11 mouse cellular contexts compared by ENCODE assay signal in the genomic region with DNA sequence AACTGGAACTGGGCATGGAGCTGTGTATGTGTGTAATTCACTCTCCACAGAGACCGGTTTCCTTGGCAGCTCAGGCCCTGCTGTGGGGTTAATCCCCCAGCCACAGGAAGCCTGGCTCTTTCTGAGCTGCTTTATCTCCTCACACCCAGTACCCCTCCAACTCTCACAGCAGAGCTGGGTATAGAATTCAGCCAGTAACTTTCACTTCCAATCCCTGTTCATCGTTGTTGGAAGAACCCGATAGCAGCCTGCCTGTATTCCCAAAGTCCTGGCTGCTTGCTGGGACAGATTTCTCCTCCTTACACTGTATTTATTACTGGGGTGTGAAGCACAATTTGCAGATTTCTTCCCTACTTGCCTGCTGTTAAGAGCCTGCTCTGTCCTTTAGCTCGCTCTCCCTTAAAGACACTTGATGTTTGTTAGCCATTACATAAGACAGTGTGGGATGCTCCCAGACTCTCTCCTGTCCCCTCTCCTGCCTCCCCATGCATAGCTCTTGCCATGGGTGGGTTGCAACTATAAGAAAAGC.
DNase-seq lines count a peak whose midpoint lies in the region; ATAC-seq and TF ChIP-seq lines count a peak whose summit lies in the region.
"Had no signal": no experiment of that assay in that cellular context is flagged by ENCODE, and none has a peak within 500 bp of the region (broad histone marks: within the 10 kb centered on the region; RNA-seq: fewer than 3 reads in every experiment).

No protein-coding gene starts in this region.

- H3K4me3 ChIP-seq in forebrain, embryonic 14.5 days (ENCODE audit: low read depth, low read length) = no peak overlapping the region
- no peak overlapping the region for H3K4me3 ChIP-seq in stomach, postnatal 0 days (ENCODE audit: low read depth, low read length)
- H3K4me3 ChIP-seq: intestine, embryonic 15.5 days; liver, embryonic 15.5 days; stomach, embryonic 15.5 days had no signal

- H3K27ac ChIP-seq in forebrain, embryonic 14.5 days (ENCODE audit: low read depth, low read length) = peak overlapping the region; percentile 86
- H3K27ac ChIP-seq in stomach, postnatal 0 days (replicated peaks) = no peak overlapping the region
- H3K27ac ChIP-seq: intestine, embryonic 15.5 days; liver, embryonic 15.5 days; stomach, embryonic 15.5 days had no signal

- H3K4me1 ChIP-seq in forebrain, embryonic 14.5 days (ENCODE audit: control insufficient read depth, insufficient read depth, low read length) = peaks cover 11% of the 10 kb centered on the region
- H3K4me1 ChIP-seq in stomach, postnatal 0 days (replicated peaks; ENCODE audit: control insufficient read depth, insufficient read depth) = no peaks in the 10 kb centered on the region
- H3K4me1 ChIP-seq: intestine, embryonic 15.5 days; liver, embryonic 15.5 days; stomach, embryonic 15.5 days had no signal

- intact Hi-C loops in left cerebral cortex, postnatal 36 days (cut with DNase I) = no loop called here

- no peaks in the 10 kb centered on the region for H3K9me3 ChIP-seq in forebrain, embryonic 14.5 days (replicated peaks; ENCODE audit: control insufficient read depth, low read length)
- no peaks in the 10 kb centered on the region for H3K9me3 ChIP-seq in stomach, postnatal 0 days (ENCODE audit: control insufficient read depth, low read length)
- H3K9me3 ChIP-seq: intestine, embryonic 15.5 days; liver, embryonic 15.5 days; stomach, embryonic 15.5 days had no signal

- H3K4me2 ChIP-seq in forebrain, embryonic 14.5 days (ENCODE audit: low read length) = peak overlapping the region; percentile 5; the same call in 1 of the 2 replicates
- no peak overlapping the region for H3K4me2 ChIP-seq in stomach, postnatal 0 days (replicated peaks; ENCODE audit: low read depth)
- H3K4me2 ChIP-seq: intestine, embryonic 15.5 days; liver, embryonic 15.5 days; stomach, embryonic 15.5 days had no signal

- WGBS in forebrain, embryonic 14.5 days = 8% methylated on average over 4 of the region's 4 CpGs
- WGBS in stomach, postnatal 0 days = 51% methylated on average over 4 of the region's 4 CpGs

- peak overlapping the region; percentile 10; the same call in 1 of the 2 replicates for H3K9ac ChIP-seq in forebrain, embryonic 14.5 days (ENCODE audit: low read length)
- H3K9ac ChIP-seq in stomach, postnatal 0 days (ENCODE audit: low read length) = no peak overlapping the region
- H3K9ac ChIP-seq: intestine, embryonic 15.5 days; liver, embryonic 15.5 days; stomach, embryonic 15.5 days had no signal

- no peaks in the 10 kb centered on the region for H3K27me3 ChIP-seq in forebrain, embryonic 14.5 days (replicated peaks; ENCODE audit: control insufficient read depth, insufficient read depth, low read length)
- no peaks in the 10 kb centered on the region for H3K27me3 ChIP-seq in stomach, postnatal 0 days (ENCODE audit: control insufficient read depth, insufficient read depth, low read length)
- H3K27me3 ChIP-seq: intestine, embryonic 15.5 days; liver, embryonic 15.5 days; Patski; stomach, embryonic 15.5 days had no signal

- peak; percentile 9 for DNase-seq in Muller cell, postnatal 12 days (ENCODE audit: inconsistent ontology term)
- peak; percentile 69 for DNase-seq in brain, adult 2 months (ENCODE audit: low read depth, low spot score)
- DNase-seq in forebrain, embryonic 14.5 days (ENCODE audit: low spot score) = peak; percentile 75
- DNase-seq in left cerebral cortex, postnatal 36 days (ENCODE audit: low spot score in 2 of 2) = peak; percentile 8 to 18
- no peak for DNase-seq in stomach, postnatal 0 days (ENCODE audit: low spot score)
- DNase-seq in MN1 (ENCODE audit: low spot score) = no peak
- DNase-seq in testis, postnatal 14 days (ENCODE audit: low spot score) = no peak

- peak; percentile 78 for ATAC-seq in forebrain, embryonic 14.5 days
- ATAC-seq in stomach, postnatal 0 days (ENCODE audit: low FRiP score, low TSS enrichment) = no peak
- ATAC-seq: intestine, embryonic 15.5 days; Patski had no signal

- no peak for TF ChIP-seq EP300 in stomach, postnatal 0 days (optimal IDR thresholded peaks at IDR 0.05)

- TF ChIP-seq CTCF in stomach, postnatal 0 days (IDR thresholded peaks at IDR 0.05; ENCODE audit: low read depth) = no peak

- no peaks in the 10 kb centered on the region for H3K36me3 ChIP-seq in forebrain, embryonic 14.5 days (ENCODE audit: control insufficient read depth, insufficient read depth, low read length)
- no peaks in the 10 kb centered on the region for H3K36me3 ChIP-seq in stomach, postnatal 0 days (ENCODE audit: control insufficient read depth, insufficient read depth, low read length)
- H3K36me3 ChIP-seq: intestine, embryonic 15.5 days; liver, embryonic 15.5 days; stomach, embryonic 15.5 days had no signal

Comparison
In these comparisons a context has a peak if more than half of its experiments do, and no peak if none do; other contexts are left out.
1. DNase-seq: peak in Muller cell, postnatal 12 days (single experiment), brain, adult 2 months (single experiment), forebrain, embryonic 14.5 days (single experiment) and left cerebral cortex, postnatal 36 days (2 of 2); none in stomach, postnatal 0 days (single experiment), MN1 (single experiment) and testis, postnatal 14 days (single experiment).